Mouse (Mus musculus) thymus, adult 2 months (tissue): ENCODE measurements at regions not wholly inside any gene's neighbourhood (a gene's known extent, or its start where the extent isn't known, plus 50 kb on each side); places are given as distances from the start of the nearest gene placed in this dataset.

Experiments used
- DNase-seq: peaks from one replicate; pipeline ENCODE4 v3.0.0; 2021
- H3K27ac ChIP-seq: fragments of 200-500 bp; 2 replicates; pipeline ENCODE4 v1.5.1; 2012; ENCODE audit warnings: low read length, control low read depth; ENCODE audit not compliant: control insufficient read depth, insufficient read depth
- H3K27me3 ChIP-seq: fragments of 200-500 bp; 2 replicates; pipeline ENCODE4 v1.6.1; 2012; ENCODE audit warnings: mild to moderate bottlenecking, low read length, moderate library complexity, mixed read lengths; ENCODE audit not compliant: control insufficient read depth, insufficient read depth
- H3K36me3 ChIP-seq: fragments of 200-500 bp; 2 replicates; pipeline ENCODE4 v1.6.1; 2012; ENCODE audit warnings: mild to moderate bottlenecking, low read length, moderate library complexity; ENCODE audit not compliant: control insufficient read depth, insufficient read depth
- H3K4me1 ChIP-seq: fragments of 200-500 bp; replicated peaks from 2 replicates; pipeline ENCODE4 v1.6.1; 2012; ENCODE audit warnings: low read length; ENCODE audit not compliant: control insufficient read depth, insufficient read depth
- H3K4me3 ChIP-seq: fragments of 200-500 bp; 2 replicates; pipeline ENCODE4 v1.5.1; 2012; ENCODE audit warnings: mild to moderate bottlenecking, low read length, control low read depth, moderate library complexity; ENCODE audit not compliant: control insufficient read depth, insufficient read depth
- CTCF ChIP-seq: fragments of 200-500 bp; IDR thresholded peaks from 2 replicates; pipeline ENCODE4 v1.5.1; 2012; ENCODE audit warnings: mild to moderate bottlenecking, control low read depth, low read length, moderate library complexity, borderline replicate concordance; ENCODE audit not compliant: control insufficient read depth, poor library complexity, insufficient read depth; ENCODE audit errors: extremely low read depth
- POLR2A ChIP-seq: fragments of 200-500 bp; IDR thresholded peaks from 2 replicates; pipeline ENCODE4 v1.6.1; 2012; ENCODE audit warnings: mild to moderate bottlenecking, low read length, control low read depth, moderate library complexity; ENCODE audit not compliant: control insufficient read depth, poor library complexity, insufficient read depth; ENCODE audit errors: extremely low read depth
- WGBS: fragments of 180-500 bp; shearing (Covaris S2); methylation state at CpG from one replicate; pipeline ENCODE4 v1.1.7; 2018; 5-methylcytosine and 5-hydroxymethylcytosine counted together

GRCm38 (mm10) chr16:12768161-12768895 is 341.2 kb upstream of the Ercc4 start:
- no peak overlapping the region for H3K4me3 ChIP-seq
- H3K4me1 ChIP-seq = no peaks in the 10 kb centered on the region
- no peak for TF ChIP-seq CTCF
- no peak for TF ChIP-seq POLR2A
- no peak overlapping the region for H3K27ac ChIP-seq
- DNase-seq = no peak
- no peaks in the 10 kb centered on the region for H3K27me3 ChIP-seq
- no peaks in the 10 kb centered on the region for H3K36me3 ChIP-seq
- 90% methylated on average over 2 of the region's 2 CpGs for WGBS

GRCm38 (mm10) chr16:12770482-12770881 is 339.0 kb upstream of the Ercc4 start:
- no peak for TF ChIP-seq POLR2A
- TF ChIP-seq CTCF = no peak
- Histone ChIP-seq H3K27me3 (no peaks in the 10 kb centered on the region), H3K27ac (no peak overlapping the region), H3K36me3 (no peaks in the 10 kb centered on the region), H3K4me1 (no peaks in the 10 kb centered on the region), H3K4me3 (no peak overlapping the region)
- no peak for DNase-seq
- 92% methylated on average over 5 of the region's 5 CpGs for WGBS

GRCm38 (mm10) chr16:12772535-12772934 is 336.9 kb upstream of the Ercc4 start:
- Histone ChIP-seq H3K36me3 (no peaks in the 10 kb centered on the region), H3K27ac (no peak overlapping the region), H3K27me3 (no peaks in the 10 kb centered on the region), H3K4me1 (no peaks in the 10 kb centered on the region), H3K4me3 (no peak overlapping the region)
- TF ChIP-seq POLR2A (no peak), CTCF (no peak)
- WGBS = 85% methylated on average over 5 of the region's 5 CpGs
- DNase-seq = no peak

DNA sequence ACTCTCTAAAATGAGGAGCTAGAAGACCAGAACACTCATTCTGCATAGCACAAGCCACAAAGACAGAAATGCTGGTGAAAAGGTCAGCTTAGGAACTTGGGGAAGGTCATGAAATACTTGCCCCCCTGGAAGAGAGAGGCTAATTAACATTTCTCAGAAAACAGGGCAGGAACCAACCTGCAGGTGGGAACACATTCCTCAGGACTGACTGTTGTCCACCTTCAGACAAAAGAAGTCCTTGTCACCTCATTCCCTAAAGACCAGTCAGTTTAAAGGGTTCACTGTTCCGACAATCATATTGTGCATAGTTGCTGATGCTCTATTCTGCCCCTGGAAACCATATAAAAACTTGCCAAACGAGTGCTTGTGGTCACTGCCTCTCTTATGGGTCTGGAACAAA is 333.6 kb upstream of the Ercc4 start:
- Histone ChIP-seq H3K4me1 (no peaks in the 10 kb centered on the region), H3K27me3 (no peaks in the 10 kb centered on the region), H3K36me3 (no peaks in the 10 kb centered on the region), H3K27ac (no peak overlapping the region), H3K4me3 (no peak overlapping the region)
- no peak for DNase-seq
- 60% methylated on average over 2 of the region's 2 CpGs for WGBS
- TF ChIP-seq POLR2A (no peak), CTCF (no peak)

DNA sequence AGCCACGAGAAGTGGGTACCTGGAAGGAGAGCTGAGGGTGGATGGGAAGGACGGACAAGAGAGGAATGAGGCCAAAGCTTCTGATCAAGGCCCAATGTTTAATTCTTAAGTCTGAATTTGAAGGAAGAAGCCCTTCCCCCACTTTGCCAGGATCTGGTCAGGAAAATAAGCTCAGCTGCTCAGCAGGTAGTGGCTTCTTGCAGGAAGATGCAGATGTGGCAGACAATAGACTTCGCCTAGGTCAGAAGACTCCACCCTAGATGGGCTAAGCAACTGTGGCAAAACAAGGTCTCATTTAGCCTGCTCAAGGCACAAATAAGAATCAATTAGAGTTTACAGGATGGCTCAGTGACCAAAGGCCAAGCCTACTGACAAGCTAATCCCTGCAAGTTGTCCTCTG is 330.4 kb upstream of the Ercc4 start:
- Histone ChIP-seq H3K36me3 (no peaks in the 10 kb centered on the region), H3K27me3 (no peaks in the 10 kb centered on the region), H3K27ac (no peak overlapping the region), H3K4me3 (no peak overlapping the region), H3K4me1 (no peaks in the 10 kb centered on the region)
- no peak for DNase-seq
- TF ChIP-seq POLR2A = no peak
- no peak for TF ChIP-seq CTCF
- 86% methylated on average over 3 of the region's 3 CpGs for WGBS

GRCm38 (mm10) chr16:12780635-12781034 is 328.8 kb upstream of the Ercc4 start:
- Histone ChIP-seq H3K36me3 (no peaks in the 10 kb centered on the region), H3K4me3 (no peak overlapping the region), H3K27ac (no peak overlapping the region), H3K27me3 (no peaks in the 10 kb centered on the region), H3K4me1 (no peaks in the 10 kb centered on the region)
- 55% methylated on average over 3 of the region's 3 CpGs for WGBS
- no peak for DNase-seq
- TF ChIP-seq CTCF = no peak
- no peak for TF ChIP-seq POLR2A

DNA sequence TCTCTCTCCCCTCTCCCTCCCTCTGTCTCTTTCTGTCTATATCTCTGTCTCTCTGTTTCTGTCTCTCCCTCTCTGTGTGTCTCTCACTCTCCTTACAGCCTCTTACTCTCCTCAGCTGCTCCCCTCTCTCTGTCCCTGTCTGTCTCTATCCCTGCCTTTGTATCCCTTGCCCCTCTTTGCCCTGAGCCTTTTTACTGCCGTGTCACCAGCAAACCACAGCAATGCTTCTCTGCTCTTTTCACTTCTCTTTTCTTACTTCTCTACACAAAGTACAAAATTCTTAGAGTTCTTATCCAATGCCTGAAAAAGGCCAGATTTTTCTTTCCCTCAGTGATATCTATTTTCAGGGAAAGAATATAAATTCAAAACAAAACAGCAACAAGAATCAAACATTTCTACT is 323.7 kb upstream of the Ercc4 start:
- Histone ChIP-seq H3K27ac (no peak overlapping the region), H3K27me3 (no peaks in the 10 kb centered on the region), H3K36me3 (no peaks in the 10 kb centered on the region), H3K4me3 (no peak overlapping the region), H3K4me1 (no peaks in the 10 kb centered on the region)
- DNase-seq = no peak
- WGBS = 2% methylated on average over 1 of the region's 1 CpGs
- no peak for TF ChIP-seq CTCF
- TF ChIP-seq POLR2A = no peak
